Mouse (Mus musculus) NIH3T3 (cell line): ENCODE results near the gene Cisd3.
"Not testable (repeated sequence)": the region's sequence is repeated elsewhere in the genome, so short reads cannot be mapped to it uniquely, and the experiment has no call there.

Experiments
- DNase-seq: peaks from one replicate; pipeline ENCODE4 v3.0.0-alpha.2; 2012; ENCODE audit warnings: low read depth

The Cisd3 gene

GRCm38 (mm10) chr11:97685613-97686321 lies at the start of gene Cisd3:
Gene Cisd3, plus strand, starts transcription at chr11:97685826.
- DNase-seq = peak; percentile 85

GRCm38 (mm10) chr11:97641668-97642067 lies 44.0 kb upstream of the Cisd3 start:
- no peak for DNase-seq

- DNase-seq = peak; percentile 29
These were observed 42.9 kb upstream of the Cisd3 start for GRCm38 (mm10) chr11:97642746-97643145.

GRCm38 (mm10) chr11:97643380-97644055 lies 42.1 kb upstream of the Cisd3 start:
- DNase-seq = no peak

- peak; percentile 81 for DNase-seq
These were observed 40.8 kb upstream of the Cisd3 start for GRCm38 (mm10) chr11:97644834-97645233.

GRCm38 (mm10) chr11:97648541-97648940 lies 37.1 kb upstream of the Cisd3 start:
- DNase-seq = not testable (repeated sequence)

GRCm38 (mm10) chr11:97650341-97650740 lies 35.3 kb upstream of the Cisd3 start:
- peak; percentile 33 for DNase-seq

GRCm38 (mm10) chr11:97653376-97653775 lies 32.2 kb upstream of the Cisd3 start:
- DNase-seq = not testable (repeated sequence)

- no peak for DNase-seq
These were observed 31.4 kb upstream of the Cisd3 start for GRCm38 (mm10) chr11:97654210-97654609.

GRCm38 (mm10) chr11:97656269-97656971 lies 29.2 kb upstream of the Cisd3 start:
- DNase-seq = no peak

GRCm38 (mm10) chr11:97657184-97657945 lies 28.3 kb upstream of the Cisd3 start:
- DNase-seq = no peak

GRCm38 (mm10) chr11:97657967-97658366 lies 27.7 kb upstream of the Cisd3 start:
- not testable (repeated sequence) for DNase-seq

GRCm38 (mm10) chr11:97658751-97659266 lies 26.8 kb upstream of the Cisd3 start:
- DNase-seq = no peak

GRCm38 (mm10) chr11:97659267-97659989 lies 26.2 kb upstream of the Cisd3 start:
- DNase-seq = peak; percentile 36

- DNase-seq = peak; percentile 86
These were observed 25.5 kb upstream of the Cisd3 start for GRCm38 (mm10) chr11:97659990-97660714.

GRCm38 (mm10) chr11:97660734-97661647 lies 24.6 kb upstream of the Cisd3 start:
- DNase-seq = no peak

- DNase-seq = no peak
These were observed 23.9 kb upstream of the Cisd3 start for GRCm38 (mm10) chr11:97661648-97662133.

GRCm38 (mm10) chr11:97662207-97662892 lies 23.3 kb upstream of the Cisd3 start:
- peak; percentile 11 for DNase-seq
